Mouse (Mus musculus) lung, adult 2 months (tissue): Measurements from ENCODE around the gene Setd1a.
A peak's percentile ranks its signal among the peaks of the same experiment; 100 is the strongest.

Source experiments
- CTCF ChIP-seq: fragments of 200-500 bp; IDR thresholded peaks from 2 replicates; pipeline ENCODE4 v1.5.1; 2011; ENCODE audit warnings: mild to moderate bottlenecking, low read length, control low read depth; ENCODE audit not compliant: insufficient read depth
- POLR2A ChIP-seq: fragments of 200-500 bp; IDR thresholded peaks from 2 replicates; pipeline ENCODE4 v1.6.1; 2011; ENCODE audit warnings: low read depth, mild to moderate bottlenecking, control low read depth, low read length, borderline replicate concordance; ENCODE audit errors: extremely low read depth

GRCm38 (mm10) chr7:127776878-127777473 lies 506 bp downstream of the Setd1a start:
- TF ChIP-seq POLR2A (peak; percentile 74; the same call in 1 of the 2 replicates), CTCF (no peak)
